Mouse (Mus musculus) thymus, postnatal 0 days (tissue): Measurements from ENCODE around the gene Crybg3. TPM values are rescaled to one million over a fixed set of nuclear protein-coding genes. Genes with fewer than 3 reads are reported as not detected.

Experiments
- DNase-seq: peaks from one replicate; pipeline ENCODE4 v3.0.0-alpha.2; 2015; ENCODE audit warnings: low spot score
- polyA plus RNA-seq: library from polyadenylated mRNA; unstranded; fragments of >200 nt; fragmentation: Nextera tagmentation; extraction: Ambion mirVana; gene quantifications from 2 replicates; pipeline ENCODE4 v1.2.1, GENCODE M21; 2015

Crybg3 gene
- polyA plus RNA-seq = 2.0 and 2.1 TPM in 2 replicates

DNA sequence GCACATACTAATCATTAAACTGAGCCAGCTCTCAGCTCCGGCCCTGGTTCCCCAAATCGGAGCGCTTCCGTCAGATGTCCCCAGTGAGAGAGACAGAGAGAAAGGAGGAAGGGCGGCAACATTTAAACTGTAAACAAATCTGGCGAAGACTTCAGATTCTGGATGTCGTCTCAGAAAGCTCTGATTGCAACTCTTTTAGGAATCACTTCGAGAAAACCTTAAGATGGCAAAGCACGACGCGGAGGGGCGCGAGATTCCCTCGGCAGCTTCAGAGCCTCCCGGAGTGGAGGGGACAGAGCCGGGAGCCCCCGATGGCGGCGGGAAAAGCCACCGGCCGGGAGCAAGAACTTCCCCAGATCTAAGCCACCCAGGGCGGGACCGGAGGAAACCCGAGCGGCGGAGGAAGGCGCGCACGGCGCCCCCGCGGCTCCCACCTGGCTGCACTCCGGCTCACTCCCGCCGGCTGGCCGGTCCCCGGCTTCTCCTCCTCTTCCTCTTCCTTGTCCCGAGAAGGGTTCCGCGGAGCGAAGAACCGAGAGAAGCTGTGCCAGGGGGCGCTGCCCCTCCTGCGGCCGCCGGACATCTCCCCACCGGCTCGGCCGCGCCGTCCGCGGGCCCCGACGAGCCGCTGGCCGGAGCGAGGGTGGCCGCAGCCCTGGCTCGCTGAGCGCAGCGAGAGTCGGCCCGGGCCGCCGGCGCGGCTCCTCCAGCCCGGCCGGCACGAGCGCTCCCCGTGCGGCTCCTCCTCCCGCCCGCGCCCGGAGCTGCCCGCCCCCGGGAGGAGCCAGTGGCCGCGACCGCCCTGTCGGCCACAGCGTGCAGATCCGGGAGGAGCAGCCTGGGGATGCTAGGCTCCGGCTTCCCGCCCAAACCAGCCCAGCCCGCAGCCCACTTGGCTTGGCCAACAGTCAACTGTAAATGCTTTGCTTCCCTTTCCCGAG, at the start of gene Crybg3:
Crybg3 (minus strand) TSS at position 669 of the 941 bp plus-strand sequence.
- no peak for DNase-seq

DNA sequence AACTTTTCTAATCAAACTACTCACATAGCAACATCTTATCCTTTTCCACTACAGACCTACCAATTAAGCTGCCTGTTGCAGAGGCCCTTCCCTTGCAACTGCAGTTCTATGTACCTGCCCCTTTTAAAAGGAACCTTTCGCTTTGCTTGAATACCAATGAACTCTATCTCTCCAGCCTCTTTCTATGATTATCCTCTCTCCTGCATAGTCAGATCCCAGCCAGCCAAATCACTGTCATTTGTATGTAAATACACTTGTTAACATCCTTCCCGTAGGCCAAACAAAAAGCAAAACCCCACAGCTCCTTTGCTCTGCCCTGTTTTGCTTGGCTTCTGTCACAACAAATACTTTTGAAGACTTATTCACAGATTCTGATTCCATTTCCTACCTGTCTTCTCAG, 43.0 kb upstream of the Crybg3 start:
- no peak for DNase-seq

DNA sequence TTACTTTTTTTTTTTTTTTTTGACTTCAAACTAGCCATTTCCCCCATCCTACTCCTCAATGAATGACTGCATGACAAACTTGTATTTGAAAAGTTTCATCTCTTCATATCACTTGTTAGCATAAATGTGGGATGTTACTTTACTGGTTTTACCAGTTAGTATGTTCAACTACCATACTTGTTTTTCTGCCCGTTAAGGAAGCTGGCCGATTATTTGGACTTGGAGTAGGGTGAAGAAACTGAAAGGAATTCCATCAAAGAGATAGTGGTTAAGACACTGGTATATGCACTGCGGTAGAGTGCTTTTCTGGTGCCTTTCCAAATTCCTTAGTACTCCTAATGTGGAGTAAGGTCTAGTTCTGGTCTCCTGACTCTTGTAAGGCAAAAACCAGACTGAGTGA, 39.2 kb upstream of the Crybg3 start:
- no peak for DNase-seq

DNA sequence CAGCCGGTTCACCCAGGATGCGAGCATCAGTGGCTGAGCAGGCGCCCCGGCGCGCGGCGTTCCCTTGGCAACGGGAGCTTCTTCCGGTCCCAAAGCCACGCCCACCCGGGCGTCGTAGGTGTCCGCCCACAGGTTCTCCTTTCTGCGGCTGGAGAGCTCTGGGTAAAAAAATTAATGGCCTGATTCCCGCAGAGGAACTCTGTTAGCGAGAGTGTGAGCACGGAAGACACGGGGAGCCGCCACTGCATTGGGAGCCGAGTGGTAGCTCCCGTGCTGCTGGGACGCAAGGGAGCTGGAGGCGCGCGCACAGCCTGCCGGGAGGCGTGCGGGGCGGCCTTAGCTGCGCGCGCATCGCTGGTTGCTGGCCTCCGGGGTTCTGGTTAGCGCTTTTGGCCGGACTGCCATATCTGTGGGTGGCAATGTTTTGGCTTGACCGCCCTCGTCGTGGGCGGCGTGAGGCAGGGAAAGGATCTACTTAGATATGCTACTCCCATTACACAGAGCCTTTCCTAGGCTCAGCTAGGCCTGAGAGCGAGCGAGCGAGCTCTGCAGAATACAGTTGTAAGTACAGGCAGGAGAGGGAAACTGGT, 38.4 kb upstream of the Crybg3 start, which contains the start of gene Arl6:
Arl6 (minus strand) TSS at position 290 of the 590 bp plus-strand sequence.
- DNase-seq = peak; percentile 92

- no peak for DNase-seq
Measured at GRCm38 (mm10) chr16:59634598-59634997, 33.8 kb upstream of the Crybg3 start.

- DNase-seq = no peak
Measured at GRCm38 (mm10) chr16:59621554-59621953, 20.8 kb upstream of the Crybg3 start.

GRCm38 (mm10) chr16:59617167-59617566, 16.4 kb upstream of the Crybg3 start:
- peak; percentile 29 for DNase-seq

GRCm38 (mm10) chr16:59615675-59616074, 14.9 kb upstream of the Crybg3 start:
- DNase-seq = no peak

DNA sequence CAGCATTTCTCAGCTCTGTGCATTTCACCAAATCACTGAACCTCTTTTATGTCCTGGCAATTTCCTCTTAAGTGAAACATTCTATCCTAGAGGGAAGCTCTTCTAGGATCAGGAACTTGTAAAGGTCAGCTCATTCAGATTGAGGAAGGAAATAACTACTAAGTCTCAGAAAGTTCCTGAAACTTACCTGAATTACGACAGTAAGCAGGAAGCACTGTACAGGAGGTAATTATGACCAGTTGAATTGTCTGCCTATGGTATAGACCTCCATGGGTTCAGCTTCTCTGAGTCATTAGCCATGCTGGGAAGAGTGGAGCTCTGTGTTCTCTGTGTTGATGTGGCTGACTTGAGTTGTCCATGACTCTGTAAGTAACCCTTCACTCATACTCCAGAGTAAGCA, 10.0 kb upstream of the Crybg3 start:
- DNase-seq = no peak

DNA sequence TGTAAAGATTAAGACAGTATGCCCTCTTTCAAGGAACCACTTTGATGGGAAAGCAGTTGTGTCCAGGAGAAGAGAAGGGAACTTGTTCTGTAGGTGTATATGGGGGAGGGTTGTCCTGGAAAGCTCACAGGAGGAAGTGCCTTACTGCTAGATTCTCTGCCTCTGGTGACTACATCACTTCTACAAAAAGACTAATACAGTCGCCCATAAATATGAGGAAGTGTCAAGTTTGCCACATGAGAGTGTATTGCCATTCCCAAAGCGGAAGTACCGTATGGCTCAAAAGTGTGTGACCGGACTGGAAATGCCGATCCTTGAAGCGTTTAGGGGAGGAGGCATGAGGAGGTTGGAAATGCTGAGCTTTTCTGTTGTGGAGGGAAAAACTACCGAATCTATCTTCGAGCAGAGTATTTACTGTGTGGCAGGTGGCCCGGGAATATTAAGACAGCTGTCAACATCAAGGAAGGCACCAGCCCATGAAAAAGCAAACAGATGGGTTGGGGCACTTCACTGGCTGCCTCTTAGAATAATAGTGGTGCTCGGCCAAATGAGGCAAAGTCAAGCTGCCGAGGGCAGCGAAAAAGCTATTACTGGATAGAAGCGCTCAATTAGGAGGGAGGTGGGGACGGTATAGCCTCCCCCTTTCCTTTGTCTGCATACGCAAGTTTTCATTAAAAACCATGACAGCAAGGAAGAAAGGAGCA, 3.5 kb upstream of the Crybg3 start:
- no peak for DNase-seq

DNA sequence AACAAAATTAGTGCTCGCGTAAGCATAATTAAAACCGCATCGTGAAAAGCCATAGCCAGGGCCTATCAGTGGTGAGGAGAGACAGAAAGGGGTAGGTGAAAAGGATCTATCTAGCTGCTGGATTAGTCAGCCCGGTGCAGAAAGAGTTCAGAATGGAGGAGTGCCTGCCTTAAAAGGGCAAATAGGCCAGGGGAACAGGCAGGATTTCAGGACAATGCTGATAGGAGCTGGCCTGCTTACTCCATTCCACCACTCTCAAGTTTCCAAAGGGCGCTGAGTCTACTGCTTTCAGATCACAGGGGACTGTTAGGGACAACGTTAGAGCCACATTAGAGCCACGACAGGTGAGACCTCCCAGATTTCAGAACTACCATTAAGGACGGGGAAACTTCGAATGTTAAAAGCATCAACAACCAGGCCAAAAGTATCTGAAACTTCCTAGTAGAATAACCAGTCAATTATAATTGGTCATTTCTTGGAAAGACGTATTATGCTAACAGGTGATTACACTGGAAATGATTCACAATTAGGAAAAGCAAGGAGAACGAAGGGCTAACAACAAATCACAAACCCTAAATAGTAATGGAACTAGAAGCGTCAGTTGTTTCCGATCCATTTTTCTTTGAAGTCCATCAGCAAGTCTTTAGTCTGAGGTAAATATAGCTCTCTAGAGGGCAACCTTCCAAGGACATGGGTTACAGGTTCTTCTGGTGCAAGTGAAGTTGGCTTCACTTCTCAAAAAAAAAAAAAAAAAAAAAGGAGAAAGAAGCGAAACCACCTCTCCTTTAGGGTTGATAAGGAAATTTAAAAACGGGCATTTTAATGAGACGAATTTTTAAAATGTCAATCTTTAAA, 1.1 kb downstream of the Crybg3 start:
- no peak for DNase-seq

GRCm38 (mm10) chr16:59598997-59599396, 1.8 kb downstream of the Crybg3 start:
- DNase-seq = no peak

DNA sequence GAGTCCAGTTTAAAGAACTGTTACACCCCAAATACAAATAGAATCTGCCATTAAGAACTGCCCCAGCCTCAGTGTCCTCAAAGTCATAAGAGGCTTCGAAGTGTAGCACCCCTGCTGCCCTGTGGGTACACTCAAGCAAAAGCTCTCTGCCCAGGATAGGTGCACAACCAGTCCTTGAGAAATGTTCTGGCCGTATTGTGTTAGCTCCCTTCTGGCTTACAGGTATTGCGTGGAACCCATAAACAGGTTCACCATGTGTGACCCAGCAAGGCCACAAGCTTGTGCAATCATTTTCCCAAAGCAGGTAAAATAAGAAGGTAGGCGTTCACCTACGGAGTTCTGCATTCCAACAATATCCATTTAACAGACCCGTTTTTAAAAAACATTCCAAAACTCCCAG, 3.5 kb downstream of the Crybg3 start:
- DNase-seq = no peak

- DNase-seq = no peak
Measured at GRCm38 (mm10) chr16:59594714-59595113, 6.1 kb downstream of the Crybg3 start.

DNA sequence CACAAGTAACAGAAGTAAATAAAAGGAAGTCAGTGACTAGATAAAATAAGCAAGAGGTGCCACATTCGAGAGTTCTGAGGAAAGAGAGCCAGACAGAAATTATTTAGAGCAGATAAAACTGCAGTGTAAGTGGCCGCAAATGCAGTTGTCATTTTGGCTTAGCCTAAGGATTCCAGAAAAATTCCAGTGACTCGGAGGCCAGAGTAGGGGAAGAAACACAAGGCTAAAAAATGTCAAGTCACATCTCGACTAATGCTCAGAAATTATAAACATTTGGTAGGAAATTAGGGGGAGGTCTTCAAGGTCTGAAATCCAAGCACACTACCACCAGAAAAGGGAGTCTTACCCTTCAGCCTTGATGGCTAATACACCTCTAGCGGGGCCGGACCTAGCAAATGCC, 10.0 kb downstream of the Crybg3 start:
- DNase-seq = no peak

DNA sequence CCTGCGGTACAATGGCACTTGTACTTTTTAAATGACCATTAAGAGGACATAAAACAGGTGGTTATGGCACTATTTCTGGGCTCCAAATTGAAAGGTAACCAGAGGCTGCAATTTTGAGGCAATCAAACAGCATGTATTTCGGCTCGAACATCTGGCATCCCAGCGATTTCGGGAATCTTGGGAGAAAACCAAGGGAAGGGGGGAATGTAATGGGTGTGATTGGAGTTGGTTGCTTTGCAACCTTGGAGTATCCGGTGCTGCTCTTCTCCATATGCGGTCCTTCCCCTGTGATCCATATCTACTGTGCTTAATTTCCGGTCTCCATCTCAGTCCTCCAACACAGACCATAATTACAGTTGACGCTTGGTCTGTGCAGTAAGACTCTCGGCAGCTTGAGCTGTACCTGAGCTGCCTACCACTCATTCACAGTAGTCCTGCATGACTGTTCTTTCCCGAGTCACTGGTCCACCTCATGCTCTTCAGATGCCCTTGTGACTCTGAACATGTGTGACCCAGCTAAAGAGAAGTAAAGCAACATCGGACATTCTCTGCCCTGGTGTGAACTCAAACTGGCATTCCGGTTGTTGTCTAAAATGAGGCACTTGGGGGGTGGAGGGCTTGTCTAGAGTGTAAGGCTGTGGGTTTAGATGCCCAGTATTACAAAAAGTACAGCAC, 12.3 kb downstream of the Crybg3 start:
- no peak for DNase-seq

GRCm38 (mm10) chr16:59587816-59588215, 13.0 kb downstream of the Crybg3 start:
- no peak for DNase-seq

DNA sequence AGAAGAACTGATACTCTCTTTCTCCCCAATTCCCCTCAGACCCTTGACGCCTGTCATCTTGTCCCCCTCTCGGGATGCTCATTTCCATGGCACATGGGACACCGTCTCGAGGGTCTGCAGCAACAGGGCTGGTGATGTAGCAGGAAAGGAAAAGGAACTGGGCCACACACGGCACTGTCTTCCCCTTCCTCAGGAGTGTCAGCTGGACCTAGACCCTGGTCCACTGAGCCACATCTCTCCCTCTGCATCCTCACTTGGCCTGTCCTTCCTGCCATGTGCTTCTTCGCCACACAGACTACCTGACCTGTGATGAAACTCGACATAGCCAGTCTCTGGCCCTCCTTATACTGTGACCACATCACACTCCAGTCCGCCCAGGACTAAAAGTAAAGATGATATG, 13.9 kb downstream of the Crybg3 start:
- DNase-seq = no peak

DNA sequence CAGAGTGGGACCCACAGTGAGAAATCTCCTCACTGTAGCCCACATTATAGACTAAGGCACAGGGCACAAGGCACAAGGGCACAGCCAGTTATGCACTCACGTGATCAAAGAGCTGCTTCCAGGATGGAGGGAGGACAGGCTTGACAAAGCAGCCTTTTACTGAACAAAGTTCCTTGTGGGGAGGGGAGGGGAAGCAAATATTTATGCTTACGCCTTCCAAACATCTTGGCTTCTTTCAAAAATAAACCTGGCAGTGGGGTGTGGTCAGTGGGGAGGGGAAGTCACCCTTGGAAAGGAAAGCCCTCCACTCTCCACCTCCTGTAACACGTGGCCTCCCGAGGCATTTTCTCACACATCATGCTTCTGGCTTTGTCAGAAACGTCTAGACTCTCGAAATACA, 14.5 kb downstream of the Crybg3 start:
- no peak for DNase-seq

- no peak for DNase-seq
Measured at GRCm38 (mm10) chr16:59585706-59586244, 15.0 kb downstream of the Crybg3 start.
